Mouse (Mus musculus): ENCODE measurements around the gene Cdc42ep1.

- TF ChIP-seq CTCF (IDR thresholded peaks at IDR 0.05; ENCODE audit: extremely low read depth, insufficient read depth, insufficient read length, insufficient replicate concordance) (no peak), POLR2A (IDR thresholded peaks at IDR 0.05; ENCODE audit: low read depth, low read length) (no peak)
These were observed 39.4 kb downstream of the Cdc42ep1 start for GRCm38 (mm10) chr15:78881828-78882227.
